Mouse (Mus musculus): ENCODE measurements around the gene Adgrl3. TPM values are rescaled to one million over a fixed set of nuclear protein-coding genes. Genes with fewer than 3 reads are reported as not detected.

The Adgrl3 gene
- 100 to 1,000 TPM; 202 to 218 (median 203) TPM for total RNA-seq (2022)

DNA sequence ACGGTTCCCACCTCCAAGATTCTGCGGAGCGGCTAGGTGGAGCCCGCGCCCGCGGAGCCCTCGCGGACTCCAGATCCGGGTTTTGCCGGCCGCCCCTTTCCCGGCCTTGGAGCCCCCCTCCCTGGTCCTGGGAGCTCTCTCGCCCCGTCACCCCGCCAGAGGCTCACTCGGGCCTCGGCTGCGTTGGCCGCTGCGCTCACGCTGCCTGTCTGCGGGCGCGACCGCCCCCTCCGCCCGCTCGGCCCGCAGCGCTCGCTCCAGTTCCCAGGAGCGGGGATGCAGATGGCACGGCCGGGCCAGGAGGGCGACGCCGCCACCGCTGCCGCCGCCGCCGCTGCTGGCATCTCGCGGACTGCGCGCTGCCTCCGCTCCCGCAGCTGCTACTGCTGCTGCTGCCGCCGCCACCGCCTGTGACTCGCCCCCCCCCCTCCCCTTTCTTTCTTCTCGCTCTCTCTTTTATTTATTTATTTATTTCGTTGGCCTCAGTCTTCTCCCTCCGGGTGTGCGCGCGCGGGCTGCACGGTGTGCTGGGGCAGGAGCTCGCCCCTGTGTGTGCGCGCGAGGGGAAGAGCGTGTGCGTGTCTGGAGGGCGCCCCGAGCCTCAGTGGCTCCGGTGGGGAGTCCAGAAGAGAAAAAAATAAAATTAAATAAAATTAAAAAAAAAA is at the start of gene Adgrl3:
Gene Adgrl3, plus strand, starts transcription at position 549 of the 665 bp plus-strand sequence.
- DNase-seq (ENCODE audit: low spot score in 2 of 2), result peak; percentile 73 to 80

DNA sequence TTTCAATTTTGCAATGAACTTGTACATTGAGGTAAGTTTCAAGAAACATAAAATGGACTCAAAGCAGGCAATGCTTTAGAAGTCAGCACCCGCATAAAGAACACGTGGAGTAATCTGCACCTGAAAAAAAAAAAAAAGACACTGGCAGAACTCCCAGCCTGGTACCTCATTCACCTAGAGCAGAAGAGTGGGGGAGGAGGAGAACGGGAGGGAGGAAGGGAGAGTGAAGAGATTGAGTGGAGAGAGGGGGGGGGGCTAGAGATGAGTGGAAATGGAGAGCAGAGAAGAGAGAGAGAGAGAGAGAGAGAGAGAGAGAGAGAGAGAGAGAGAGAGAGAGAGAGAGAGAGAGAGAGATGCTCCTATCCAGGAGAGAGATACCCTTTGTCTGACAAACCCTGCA is 772 bp upstream of the Adgrl3 start:
- no peak for DNase-seq (ENCODE audit: low spot score in 2 of 2)

DNA sequence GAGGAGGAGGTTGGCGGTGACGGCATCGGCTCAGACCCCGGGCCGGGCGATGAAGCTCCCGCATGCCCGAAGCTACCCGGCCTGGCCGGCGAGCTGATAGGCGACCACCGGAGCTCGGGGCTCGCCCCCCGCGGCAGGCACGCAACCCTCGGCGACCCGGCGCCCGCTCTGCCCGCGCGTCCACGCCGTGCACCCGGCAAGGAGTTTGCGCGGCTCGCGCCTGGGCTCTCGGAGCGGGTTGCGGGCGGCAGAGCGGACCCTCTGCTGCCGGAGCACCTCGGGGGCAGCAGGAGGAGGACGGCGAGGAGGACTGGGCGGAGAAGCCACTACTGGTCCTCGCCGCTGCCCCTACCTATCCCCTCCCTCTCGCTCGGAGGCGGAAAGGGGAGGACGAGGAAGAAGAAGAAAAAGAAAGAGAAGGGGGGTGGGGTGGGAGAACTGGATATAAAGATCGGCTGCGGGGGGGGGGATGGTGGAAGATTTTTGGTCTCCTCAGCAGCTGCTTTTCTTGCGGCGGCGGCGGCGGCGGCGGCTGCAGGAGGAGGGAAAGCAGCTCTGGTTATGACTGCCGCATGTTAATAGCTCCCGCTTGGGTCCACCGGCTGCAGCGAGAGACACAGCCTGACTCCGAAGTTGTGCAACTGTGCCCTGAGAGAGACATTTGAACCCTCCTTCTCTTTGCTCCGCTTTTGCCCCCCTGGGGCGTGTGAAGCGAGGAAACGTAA is 505 bp downstream of the Adgrl3 start:
- DNase-seq (ENCODE audit: low spot score in 2 of 2), result peak; percentile 42 to 61

DNA sequence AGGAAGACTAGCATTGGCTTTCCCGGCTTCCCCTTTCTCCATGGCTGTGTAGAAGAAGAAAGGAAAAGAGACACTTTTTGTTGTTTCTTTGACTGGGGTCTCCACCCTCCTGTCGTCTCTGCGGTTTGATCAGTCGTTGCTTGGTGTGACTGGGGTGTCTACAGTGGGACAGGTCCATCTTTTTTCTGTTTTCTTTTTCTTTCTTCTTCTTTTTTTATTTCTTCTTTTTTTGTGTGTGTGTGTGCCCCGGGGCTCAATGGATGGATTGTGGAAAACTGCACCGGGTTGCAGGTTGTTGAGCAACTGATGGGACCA is 1.0 kb downstream of the Adgrl3 start:
- DNase-seq (ENCODE audit: low spot score in 2 of 2), result no peak

DNA sequence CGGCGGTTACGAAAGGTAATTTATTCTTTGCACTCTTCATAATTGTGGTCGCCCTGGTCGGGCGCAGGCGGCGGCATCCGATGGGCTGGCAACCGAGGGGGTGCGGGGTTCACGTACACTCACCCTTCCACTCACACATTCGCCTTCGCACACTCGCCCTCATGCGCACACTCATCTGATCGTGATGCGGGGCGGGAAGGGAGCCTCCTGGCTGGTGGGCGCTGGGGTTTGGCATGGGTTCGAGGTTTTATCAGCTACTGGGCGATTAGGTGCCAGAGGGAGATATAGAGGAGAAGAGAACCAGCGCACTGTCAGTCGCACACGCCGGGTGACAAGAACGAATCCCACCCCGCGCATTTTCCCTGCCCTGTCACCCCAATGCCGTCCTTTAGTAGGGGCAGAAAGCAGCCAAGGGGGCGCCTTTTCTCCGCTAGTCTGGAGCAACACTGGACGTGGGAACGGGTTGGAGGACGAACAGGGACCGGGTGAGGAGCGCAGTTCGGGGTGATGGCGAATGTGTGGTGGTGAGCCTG is 1.5 kb downstream of the Adgrl3 start:
- DNase-seq (ENCODE audit: low spot score in 2 of 2), result peak; percentile 57 to 59

DNA sequence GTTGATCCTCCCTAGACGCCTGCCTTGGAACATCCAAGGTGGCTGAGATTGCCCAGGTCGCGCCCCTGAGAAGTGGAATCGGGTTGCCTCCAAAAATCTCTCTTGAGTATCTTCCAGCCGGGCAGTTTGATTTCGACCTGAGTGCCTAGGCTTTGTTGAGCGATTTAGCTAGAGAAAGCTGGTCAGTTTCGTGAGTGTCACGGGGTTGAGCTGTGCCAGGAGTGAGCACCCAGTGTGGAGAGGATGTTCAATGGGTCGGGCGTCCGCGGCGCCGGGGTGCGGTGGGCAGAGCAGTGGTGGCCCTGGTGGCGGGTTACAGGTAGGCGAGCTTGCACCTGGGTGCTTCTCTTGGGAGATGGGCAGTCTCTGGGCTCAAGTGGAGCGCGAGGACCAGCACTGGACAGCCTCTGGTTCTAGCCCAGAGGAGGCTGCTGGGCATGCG is 1.9 kb downstream of the Adgrl3 start:
- DNase-seq (ENCODE audit: low spot score in 2 of 2), result no peak

DNA sequence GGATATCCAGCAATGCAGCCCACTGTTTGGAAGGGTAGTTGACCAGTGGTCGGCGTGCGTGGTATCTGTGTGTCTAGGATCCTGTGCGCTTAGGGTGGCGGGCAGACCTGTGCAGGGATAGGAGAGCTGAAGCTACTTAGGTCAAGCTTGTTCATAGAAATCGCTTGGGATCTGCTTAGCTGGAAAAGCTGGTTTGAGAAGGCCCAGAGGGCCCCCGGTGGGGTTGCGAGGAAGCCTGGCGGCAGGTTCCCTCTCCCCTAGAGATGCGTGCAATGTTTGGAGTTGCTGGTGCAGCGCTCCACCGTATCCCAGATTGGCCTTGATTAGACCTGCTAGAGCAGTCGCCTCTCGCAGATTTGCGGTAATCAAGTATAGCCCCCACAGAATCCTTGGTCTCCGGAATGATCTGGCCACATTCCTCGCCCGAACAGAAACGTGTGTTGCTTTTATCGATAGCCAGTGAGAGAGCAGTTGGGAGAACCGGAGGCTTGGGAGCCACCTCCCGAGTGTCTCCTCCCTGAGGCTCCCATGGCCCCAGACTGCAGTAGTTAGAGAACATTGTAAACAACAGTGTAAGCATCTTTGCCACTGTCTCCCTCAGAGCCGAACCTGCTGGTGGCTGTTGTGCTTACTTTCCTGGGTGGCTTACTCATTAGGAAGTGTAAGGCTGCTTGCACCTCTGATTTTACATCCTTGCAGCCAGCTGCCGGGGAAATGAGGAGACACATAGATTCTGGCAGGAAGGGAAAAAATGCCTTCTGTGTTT is 2.6 kb downstream of the Adgrl3 start:
- peak; percentile 23 to 59 for DNase-seq (ENCODE audit: low spot score in 2 of 2)

DNA sequence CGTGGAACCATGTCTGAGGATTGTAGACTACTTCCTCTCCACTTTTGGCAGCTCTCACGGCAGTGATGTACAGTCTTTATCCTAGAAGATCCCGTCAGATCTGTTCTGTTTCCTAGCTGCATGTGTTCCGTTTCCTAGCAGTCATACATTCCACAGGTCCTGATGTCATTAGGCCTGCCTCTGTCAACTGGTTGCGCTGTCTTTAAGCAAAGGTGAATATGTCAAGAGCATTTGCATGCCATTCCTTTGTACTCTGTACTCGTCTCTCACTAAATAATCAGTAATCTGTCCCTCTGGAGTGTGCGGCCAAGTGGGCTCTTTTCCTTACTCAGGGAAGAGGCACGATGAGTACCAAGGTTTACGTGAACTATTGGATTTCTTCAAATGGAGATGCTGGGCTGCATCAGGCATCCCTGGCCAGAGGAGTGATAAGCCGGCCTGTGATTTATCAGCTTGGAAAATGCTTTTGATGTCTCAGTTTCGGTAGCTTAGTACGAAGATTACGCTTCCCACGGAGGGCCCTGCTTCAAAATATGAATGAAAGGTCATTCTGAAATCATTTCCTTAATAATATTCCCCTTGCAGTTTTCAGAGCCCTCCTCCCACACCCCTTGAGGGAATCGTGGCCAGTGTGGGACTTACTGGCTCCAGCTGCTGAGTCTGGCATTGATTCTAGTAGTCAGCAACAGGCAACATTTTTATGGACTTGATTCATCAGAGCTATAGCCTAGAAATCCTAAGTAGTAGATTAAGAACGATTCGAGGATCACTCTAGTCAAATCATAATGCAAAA is 4.2 kb downstream of the Adgrl3 start:
- DNase-seq (ENCODE audit: low spot score in 2 of 2), result no peak

DNA sequence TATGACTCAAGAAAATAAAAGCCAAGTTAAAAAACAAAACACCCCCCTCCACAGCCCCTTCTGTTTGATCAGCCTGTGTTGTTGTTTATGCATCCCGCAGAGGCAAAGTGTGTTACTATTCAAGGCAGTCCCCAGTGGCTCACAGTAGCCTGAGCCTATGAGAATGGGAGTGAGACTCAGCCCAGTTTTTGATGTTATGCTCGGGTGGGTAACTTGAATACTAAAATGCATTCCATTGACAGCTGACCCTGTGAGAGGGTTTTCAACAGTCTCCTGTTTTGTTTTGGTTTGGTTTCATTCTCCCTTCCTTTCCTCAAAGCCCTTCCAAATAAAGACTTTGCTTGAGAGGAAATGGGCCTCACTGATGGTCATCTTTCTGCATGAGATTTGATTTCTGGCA is 8.9 kb downstream of the Adgrl3 start:
- peak in 1 of 2 experiments; percentile 37 for DNase-seq (ENCODE audit: low spot score in 2 of 2)

DNA sequence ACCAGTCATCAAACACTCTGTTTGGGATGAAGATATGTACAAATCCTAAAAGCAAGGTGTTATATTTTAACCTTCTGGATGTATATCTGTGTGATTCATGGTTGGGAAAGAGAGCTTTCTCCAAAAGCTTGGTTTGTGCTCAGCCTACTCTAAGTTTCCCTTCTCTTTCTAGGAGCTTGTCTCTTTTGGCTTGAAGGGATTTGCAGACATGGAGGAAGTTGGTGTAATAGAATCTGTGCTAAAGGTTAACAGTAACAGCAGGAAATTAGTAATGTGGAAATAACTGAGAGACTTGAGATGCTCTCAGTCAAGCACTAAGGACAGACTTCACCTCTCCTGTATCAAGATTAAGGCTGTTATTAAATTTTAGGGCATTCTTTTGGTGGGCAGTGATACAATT is 17.2 kb downstream of the Adgrl3 start:
- no peak for DNase-seq (ENCODE audit: low spot score in 2 of 2)

DNA sequence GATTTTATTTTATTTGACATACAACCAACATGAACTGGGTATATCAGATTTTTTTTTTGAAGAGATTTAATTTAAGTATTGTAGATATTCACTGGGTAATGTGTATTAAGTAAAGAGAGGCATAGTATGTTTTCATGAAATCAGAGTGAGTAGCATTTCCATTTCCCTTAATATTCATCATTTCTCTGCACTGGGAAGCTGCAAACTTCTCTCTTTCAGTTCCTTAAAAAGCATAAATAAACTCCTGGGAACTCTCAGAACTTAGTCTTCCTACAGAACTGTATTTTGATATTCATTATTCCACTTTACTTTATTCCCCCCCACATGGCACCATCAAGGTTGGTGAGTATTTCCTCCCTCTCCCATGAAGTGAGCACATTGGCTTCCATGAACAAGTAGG is 23.9 kb downstream of the Adgrl3 start:
- no peak for DNase-seq (ENCODE audit: low spot score in 2 of 2)

DNA sequence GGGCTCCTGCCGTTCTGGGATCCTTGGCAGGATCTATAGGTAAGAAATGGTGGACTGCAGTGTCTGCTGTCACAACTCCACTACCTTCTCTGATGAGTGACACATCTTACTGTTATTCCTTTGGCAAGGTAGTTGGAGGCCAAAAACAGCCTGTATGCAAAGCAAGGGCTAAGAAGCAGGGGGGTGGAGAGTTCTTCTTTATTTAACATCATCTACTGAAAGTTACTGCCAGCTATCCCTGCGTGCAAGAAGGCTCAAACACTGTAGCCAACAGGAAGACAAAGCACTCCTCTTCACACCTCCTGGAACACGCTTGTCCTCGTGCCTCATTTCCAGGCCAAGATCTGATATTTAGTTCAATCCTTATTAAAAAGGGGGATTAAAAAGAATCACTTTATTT is 26.2 kb downstream of the Adgrl3 start:
- DNase-seq (ENCODE audit: low spot score in 2 of 2), result no peak

DNA sequence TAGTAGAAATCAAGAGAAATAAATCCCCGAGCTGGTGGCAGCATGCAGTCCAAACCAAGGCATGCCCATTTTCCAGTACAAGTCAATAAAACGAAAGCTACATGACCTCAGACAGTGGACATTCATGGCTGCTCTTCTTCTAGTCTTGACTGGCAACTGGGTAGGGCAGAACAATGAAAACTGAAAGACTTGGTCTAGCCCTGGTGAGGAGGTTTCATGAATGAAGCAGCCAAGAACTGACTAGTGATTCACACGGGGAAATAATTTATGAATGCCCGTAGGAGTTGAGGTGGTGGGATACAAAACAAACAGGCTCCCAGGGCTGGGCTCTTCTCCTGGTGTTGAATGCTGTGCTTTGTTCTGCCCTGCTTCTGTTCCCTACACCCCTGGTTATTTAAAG is 34.7 kb downstream of the Adgrl3 start:
- DNase-seq (ENCODE audit: low spot score in 2 of 2), result no peak

DNA sequence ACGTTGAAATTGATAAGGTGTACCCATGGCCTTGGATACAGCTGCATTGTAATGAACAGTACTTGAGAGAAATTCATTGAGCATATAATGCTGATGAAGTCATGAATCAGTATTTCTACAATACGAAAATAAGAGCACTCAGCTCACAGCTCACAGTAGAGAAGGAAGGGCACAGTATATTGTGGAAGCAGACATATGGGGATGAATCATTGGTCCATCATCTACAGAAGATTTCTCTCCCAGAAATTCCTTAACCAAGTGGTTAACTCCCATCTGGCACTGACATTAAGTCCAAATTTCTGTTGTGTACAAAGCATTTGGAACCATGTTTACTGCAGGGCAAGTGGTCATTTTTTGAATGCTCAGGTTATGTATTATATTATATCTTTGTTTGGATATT is 35.3 kb downstream of the Adgrl3 start:
- DNase-seq (ENCODE audit: low spot score in 2 of 2), result no peak

DNA sequence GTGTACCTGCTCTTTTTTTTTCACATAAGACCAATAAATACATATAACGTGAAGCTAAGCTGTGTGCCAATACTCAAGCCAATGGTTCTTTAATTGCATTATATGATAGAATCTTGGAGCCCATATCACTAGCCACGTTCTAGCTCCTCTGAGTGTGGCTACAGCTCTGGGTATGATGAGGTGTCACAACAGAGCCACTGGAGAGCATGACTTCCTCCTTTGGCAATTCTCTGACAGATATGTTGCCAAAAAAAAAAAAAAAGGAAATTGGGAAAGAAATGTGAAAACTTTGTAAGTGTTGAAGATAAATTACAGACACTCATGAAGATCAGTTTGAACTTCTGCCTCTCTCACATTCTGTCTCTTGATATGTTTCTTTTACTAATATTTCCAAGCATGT is 38.2 kb downstream of the Adgrl3 start:
- DNase-seq (ENCODE audit: low spot score in 2 of 2), result no peak

DNA sequence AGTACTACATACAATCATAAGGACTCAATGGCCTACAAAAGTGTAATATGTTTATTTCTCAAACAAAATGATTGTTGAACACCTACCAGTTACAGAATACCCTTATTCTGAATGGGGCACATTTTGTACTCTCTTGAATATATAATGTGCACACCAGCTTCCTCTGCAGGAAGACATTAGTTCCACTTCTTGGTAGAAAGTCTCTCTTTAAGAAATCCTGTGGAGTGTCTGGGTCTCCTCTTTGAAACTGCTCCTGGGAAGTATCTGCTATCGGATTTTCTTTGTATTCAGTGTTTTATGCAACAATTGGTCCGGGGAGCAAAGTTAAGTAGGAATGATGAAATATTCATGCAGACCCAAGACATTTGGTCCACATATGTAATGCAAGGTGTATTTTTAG is 41.0 kb downstream of the Adgrl3 start:
- DNase-seq (ENCODE audit: low spot score in 2 of 2), result no peak

DNA sequence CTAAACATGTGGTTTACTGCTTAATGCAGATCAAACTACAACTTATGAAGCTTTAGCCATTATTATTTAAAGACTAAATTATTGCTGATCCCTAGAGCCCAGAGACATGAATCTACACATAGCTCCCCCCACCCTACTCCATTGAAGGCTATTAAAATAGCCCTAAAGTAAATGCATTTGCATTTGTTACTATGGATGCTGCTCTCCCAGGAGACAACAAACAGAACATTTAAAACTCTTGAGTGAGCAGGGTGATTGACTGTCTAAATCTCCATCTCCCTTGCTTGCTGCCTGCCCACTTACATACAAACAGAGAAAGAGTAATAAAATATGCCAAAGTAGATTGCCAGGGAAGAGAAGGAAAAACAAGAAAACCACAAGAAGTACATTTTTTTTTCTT is 41.4 kb downstream of the Adgrl3 start:
- no peak for DNase-seq (ENCODE audit: low spot score in 2 of 2)

DNA sequence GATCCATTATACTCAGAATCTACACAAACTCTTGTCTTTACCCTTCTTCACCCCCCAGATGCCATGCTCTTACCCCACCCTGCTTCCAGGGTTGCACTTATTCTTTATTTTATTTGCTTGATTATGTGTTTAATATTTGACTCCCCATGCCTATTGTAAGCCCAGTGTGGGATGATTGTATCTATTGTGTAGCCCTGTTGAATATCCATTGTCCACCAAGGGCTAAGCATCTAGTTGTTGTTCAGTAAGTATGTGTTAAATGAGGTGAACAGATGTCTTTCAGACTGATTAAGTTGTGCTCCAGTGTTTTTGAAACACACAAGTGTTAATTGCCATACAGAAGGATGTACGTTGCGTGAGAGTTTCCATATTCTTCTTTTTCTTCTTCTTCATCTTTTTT is 44.1 kb downstream of the Adgrl3 start:
- no peak for DNase-seq (ENCODE audit: low spot score in 2 of 2)

DNA sequence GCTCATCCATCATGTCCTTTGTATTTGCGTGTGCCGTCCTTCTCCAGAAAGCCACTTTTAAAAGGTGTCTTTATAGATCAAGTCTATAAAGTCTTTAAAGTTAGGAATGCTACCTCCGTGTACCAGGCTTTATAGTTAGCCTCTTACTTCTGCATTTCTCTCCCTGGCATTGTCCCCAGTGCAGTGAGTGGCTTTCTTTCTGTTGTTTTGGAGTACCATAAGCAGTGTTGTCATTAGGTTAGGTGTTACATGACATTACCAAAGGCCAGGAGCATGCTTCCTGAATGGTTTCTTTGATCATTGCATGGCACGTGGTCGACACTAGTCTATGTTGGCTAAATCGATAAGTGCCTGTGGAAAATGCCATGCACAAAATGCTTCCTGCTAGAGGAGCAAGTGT is 48.2 kb downstream of the Adgrl3 start:
- no peak for DNase-seq (ENCODE audit: low spot score in 2 of 2)

DNA sequence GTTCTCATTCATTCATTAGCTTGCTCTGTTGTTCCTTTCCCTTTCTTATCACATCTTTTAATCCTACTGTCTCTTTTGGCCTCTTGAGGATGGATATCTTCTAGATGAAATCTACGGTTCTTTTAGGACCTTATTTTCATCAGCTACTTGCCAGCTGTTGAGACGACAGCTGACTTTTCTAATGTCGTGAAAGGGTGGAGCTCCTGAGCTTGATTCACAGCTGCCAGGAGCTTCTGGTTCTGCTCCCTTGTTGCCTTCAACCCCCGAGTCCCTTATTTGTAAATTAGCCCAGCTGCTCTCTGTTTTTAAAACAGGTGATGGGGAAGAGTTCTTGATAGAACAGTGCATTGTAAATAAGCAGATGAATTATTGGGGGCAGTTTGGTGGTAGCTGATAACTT is 48.9 kb downstream of the Adgrl3 start:
- no peak for DNase-seq (ENCODE audit: low spot score in 2 of 2)

DNA sequence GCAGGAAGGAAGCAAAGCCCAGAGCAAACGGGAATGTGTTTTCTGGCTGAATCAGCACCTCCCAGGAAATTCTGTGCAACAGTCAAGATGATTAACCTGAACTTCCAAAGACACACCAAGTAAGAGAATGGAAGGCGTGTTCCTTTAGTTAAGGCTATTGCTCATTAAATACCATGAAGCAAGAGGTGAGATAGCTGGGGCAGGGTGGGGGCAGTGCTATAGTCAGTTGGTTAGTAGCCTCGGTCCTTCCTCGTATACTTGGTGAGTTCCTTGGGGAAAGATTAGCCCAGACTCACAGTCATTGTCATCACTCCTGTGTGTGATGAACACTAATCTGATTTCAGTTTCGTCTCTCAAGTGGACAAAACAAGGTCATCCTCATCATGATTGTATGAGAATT is 53.0 kb downstream of the Adgrl3 start:
- no peak for DNase-seq (ENCODE audit: low spot score in 2 of 2)

DNA sequence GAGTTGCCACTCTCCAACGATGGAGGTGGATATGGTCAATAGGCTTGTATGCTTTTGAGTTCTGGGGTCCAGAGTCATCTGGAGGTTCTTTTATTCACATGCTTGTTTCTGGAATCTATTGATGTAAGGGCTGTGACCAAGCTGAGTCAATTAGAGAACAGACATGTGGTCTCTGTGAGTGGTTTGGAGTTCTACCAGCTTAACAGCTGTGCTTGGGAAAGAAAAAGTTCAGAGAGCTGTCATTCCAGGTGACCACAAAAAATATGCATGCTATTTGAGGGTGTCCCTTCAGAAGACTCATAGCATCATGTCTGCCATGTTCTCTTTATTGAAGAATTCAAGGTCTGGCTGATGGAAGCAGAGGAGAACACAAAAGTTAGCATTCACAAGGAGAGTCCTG is 53.9 kb downstream of the Adgrl3 start:
- DNase-seq (ENCODE audit: low spot score in 2 of 2), result no peak
